Mouse (Mus musculus) kidney, embryonic 16.5 days (tissue): Measurements from ENCODE around the gene 1600012H06Rik. TPM values are rescaled to one million over a fixed set of nuclear protein-coding genes. Genes with fewer than 3 reads are reported as not detected.
"Not testable (repeated sequence)": the region's sequence is repeated elsewhere in the genome, so short reads cannot be mapped to it uniquely, and the experiment has no call there.

Experiments used
- ATAC-seq: fragments of 200-750 bp; cut with Nextera tagmentation; 2 replicates; pipeline ENCODE4 v1.8.0; 2017; ENCODE audit warnings: moderate TSS enrichment; ENCODE audit not compliant: low FRiP score, low TSS enrichment
- H3K27ac ChIP-seq: fragments of 300-500 bp; sonication (generic); 2 replicates; pipeline ENCODE4 v1.5.1; 2014; ENCODE audit warnings: low read length
- H3K27me3 ChIP-seq: fragments of 300-500 bp; sonication (generic); 2 replicates; pipeline ENCODE4 v1.6.1; 2014; ENCODE audit warnings: low read length, control low read depth, mixed read lengths; ENCODE audit not compliant: insufficient read depth
- H3K36me3 ChIP-seq: fragments of 300-500 bp; sonication (generic); 2 replicates; pipeline ENCODE4 v1.6.1; 2014; ENCODE audit warnings: low read length, control low read depth, mixed read lengths; ENCODE audit not compliant: insufficient read depth
- H3K4me1 ChIP-seq: fragments of 300-500 bp; sonication (generic); 2 replicates; pipeline ENCODE4 v1.6.1; 2014; ENCODE audit warnings: low read length, control low read depth, mixed read lengths; ENCODE audit not compliant: insufficient read depth
- H3K4me2 ChIP-seq: fragments of 300-500 bp; sonication (generic); replicated peaks from 2 replicates; pipeline ENCODE4 v1.6.1; 2014; ENCODE audit warnings: low read depth, low read length
- H3K4me3 ChIP-seq: fragments of 300-500 bp; sonication (generic); 2 replicates; pipeline ENCODE4 v1.5.1; 2014; ENCODE audit warnings: mild to moderate bottlenecking, low read length
- H3K9ac ChIP-seq: fragments of 300-500 bp; sonication (generic); replicated peaks from 2 replicates; pipeline ENCODE4 v1.6.1; 2014; ENCODE audit warnings: low read length
- H3K9me3 ChIP-seq: fragments of 300-500 bp; sonication (generic); 2 replicates; pipeline ENCODE4 v1.6.1; 2016; ENCODE audit warnings: low read length, control low read depth
- WGBS: fragments of 180-500 bp; shearing (Covaris S2); extraction: QIAGEN DNeasy Blood & Tissue Kit; methylation state at CpG from one replicate; pipeline ENCODE4 v1.1.7; 2014; 5-methylcytosine and 5-hydroxymethylcytosine counted together
- polyA plus RNA-seq: library from polyadenylated mRNA; unstranded; fragments of >200 nt; fragmentation: Nextera tagmentation; extraction: Ambion mirVana; gene quantifications from 2 replicates; pipeline ENCODE4 v1.2.1, GENCODE M21; 2015

1600012H06Rik gene
- polyA plus RNA-seq, 1 experiment from 2014 or later, result 36.7 TPM

DNA sequence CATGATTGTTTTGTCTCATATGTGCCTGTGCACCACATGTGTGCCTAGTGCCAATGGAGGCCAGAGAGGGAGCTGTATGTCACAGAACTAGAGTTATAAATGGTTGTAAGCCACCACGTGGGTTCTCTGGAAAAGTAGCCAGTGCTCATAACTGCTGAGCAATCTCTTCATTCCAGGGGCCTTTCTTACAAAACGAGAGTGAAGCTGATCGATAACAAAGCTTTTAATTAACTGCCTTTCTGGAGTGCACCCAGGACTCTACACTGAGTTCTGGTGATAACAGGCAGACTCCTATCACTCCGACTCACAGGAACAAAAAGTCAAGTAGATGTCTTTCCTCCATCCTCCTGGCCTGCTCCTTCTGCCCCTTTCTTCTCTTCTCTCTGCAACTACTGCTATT, 57.1 kb downstream of the 1600012H06Rik start:
- ATAC-seq, H3K9ac ChIP-seq, H3K27me3 ChIP-seq, H3K4me3 ChIP-seq, H3K4me2 ChIP-seq, H3K27ac ChIP-seq, H3K36me3 ChIP-seq, H3K9me3 ChIP-seq, H3K4me1 ChIP-seq: not testable (repeated sequence)
- no CpG with 5 or more reads among the region's 4 CpGs for WGBS

DNA sequence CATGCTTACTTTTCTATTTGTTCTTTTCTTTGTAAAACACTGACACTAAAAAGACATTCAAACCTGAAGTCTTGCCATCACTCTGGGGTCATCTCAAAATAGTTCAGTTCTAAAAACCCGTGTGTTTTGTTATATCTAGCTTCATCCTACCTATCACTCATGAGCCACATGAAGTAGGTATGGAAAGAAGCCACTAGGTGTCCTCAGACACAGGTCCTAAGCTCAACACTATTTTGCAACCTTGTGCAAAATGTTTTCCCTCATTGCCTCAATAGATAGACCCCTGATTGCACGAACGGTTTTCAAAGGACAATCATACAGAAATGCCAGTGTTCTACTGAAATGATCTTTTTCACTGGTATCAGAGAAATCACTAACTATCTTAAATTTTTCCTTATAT, 66.1 kb downstream of the 1600012H06Rik start:
- not testable (repeated sequence) for ATAC-seq, H3K9me3 ChIP-seq, H3K4me2 ChIP-seq, H3K27ac ChIP-seq, H3K4me3 ChIP-seq, H3K36me3 ChIP-seq, H3K9ac ChIP-seq, H3K4me1 ChIP-seq, H3K27me3 ChIP-seq
- WGBS, result no CpG with 5 or more reads among the region's 3 CpGs

Other genes starting within 250 kb of the 1600012H06Rik start
- gene Thbs2, start 248.9 kb upstream of the 1600012H06Rik start, polyA plus RNA-seq, result 33.8 and 37.7 TPM in 2 replicates
- 6.4 and 6.7 TPM in 2 replicates for gene Wdr27, start within 50 bp of the 1600012H06Rik start, polyA plus RNA-seq
- 28.0 and 28.7 TPM in 2 replicates for gene Phf10, start 18.1 kb downstream of the 1600012H06Rik start, polyA plus RNA-seq
- gene 9030025P20Rik, start 35.3 kb downstream of the 1600012H06Rik start, polyA plus RNA-seq, result 8.8 and 11.2 TPM in 2 replicates
- gene Gm3417, start 35.6 kb downstream of the 1600012H06Rik start, polyA plus RNA-seq, result 0.73 TPM in 1 of 2 replicates, not detected in the other
- gene Gm3435, start 67.0 kb downstream of the 1600012H06Rik start, polyA plus RNA-seq, result 8.7 and 9.1 TPM in 2 replicates
- 79.6 and 93.2 TPM in 2 replicates for gene Ermard, start 98.0 kb downstream of the 1600012H06Rik start, polyA plus RNA-seq
- 0.42 TPM in 1 of 2 replicates, not detected in the other for gene Tcte3, start 98.3 kb downstream of the 1600012H06Rik start, polyA plus RNA-seq
- gene Gm3448, start 98.4 kb downstream of the 1600012H06Rik start, polyA plus RNA-seq, result 2.8 and 3.0 TPM in 2 replicates